Mouse (Mus musculus) brain, embryonic 14.5 days (tissue): ENCODE measurements at regions not wholly inside any gene's neighbourhood (a gene's known extent, or its start where the extent isn't known, plus 50 kb on each side); places are given as distances from the start of the nearest gene placed in this dataset.

Source experiments
- CTCF ChIP-seq: fragments of 200-500 bp; IDR thresholded peaks from 2 replicates; pipeline ENCODE4 v1.5.1; 2012; ENCODE audit warnings: inconsistent platforms, mild to moderate bottlenecking, moderate library complexity, borderline replicate concordance; ENCODE audit not compliant: insufficient read depth, insufficient read length; ENCODE audit errors: extremely low read depth
- POLR2A ChIP-seq: fragments of 200-500 bp; IDR thresholded peaks from 2 replicates; pipeline ENCODE4 v1.6.1; 2012; ENCODE audit warnings: mild to moderate bottlenecking, inconsistent platforms, borderline replicate concordance; ENCODE audit not compliant: poor library complexity, insufficient read depth, insufficient read length, severe bottlenecking; ENCODE audit errors: extremely low read depth

GRCm38 (mm10) chr6:7313496-7313895 lies 241.2 kb upstream of the Tac1 start:
- TF ChIP-seq CTCF (no peak), POLR2A (no peak)
